In genomic region chr7:66442501-66443369, GRCm38 (mm10) we compare ENCODE assay signal across 8 mouse cellular contexts. TPM values are rescaled to one million over a fixed set of nuclear protein-coding genes. Genes with fewer than 3 reads are reported as not detected.
A peak's percentile ranks its signal among the peaks of the same experiment; 100 is the strongest.
DNase-seq lines count a peak whose midpoint lies in the region; ATAC-seq and TF ChIP-seq lines count a peak whose summit lies in the region.
"Had no signal": no experiment of that assay in that cellular context is flagged by ENCODE, and none has a peak within 500 bp of the region (broad histone marks: within the 10 kb centered on the region; RNA-seq: fewer than 3 reads in every experiment).

No protein-coding gene starts in this region.

- 62% methylated on average over 15 of the region's 15 CpGs for WGBS in hindbrain, embryonic 14.5 days
- WGBS in hindbrain, embryonic 13.5 days: 67% methylated on average over 15 of the region's 15 CpGs
- WGBS in embryonic facial prominence, embryonic 14.5 days: 39% methylated on average over 15 of the region's 15 CpGs
- WGBS in limb, embryonic 14.5 days: 32% methylated on average over 15 of the region's 15 CpGs

- H3K4me1 ChIP-seq in hindbrain, embryonic 14.5 days (replicated peaks; ENCODE audit: control insufficient read depth, insufficient read depth, low read length): 0 out of 2 replicates have a peak, but pooled peaks cover 6% of the 10 kb centered on the region
- H3K4me1 ChIP-seq in hindbrain, embryonic 13.5 days (replicated peaks): peaks cover 11% of the 10 kb centered on the region
- H3K4me1 ChIP-seq in embryonic facial prominence, embryonic 14.5 days (ENCODE audit: control insufficient read depth, insufficient read depth, low read length): peaks cover 35% of the 10 kb centered on the region
- H3K4me1 ChIP-seq in limb, embryonic 14.5 days (ENCODE audit: control insufficient read depth, insufficient read depth, low read length): peaks cover 23% of the 10 kb centered on the region

- DNase-seq in hindbrain, embryonic 14.5 days (ENCODE audit: low spot score): no peak
- peak; percentile 76 for DNase-seq in adipocyte (ENCODE audit: low spot score)
- peak; percentile 85 for DNase-seq in embryonic facial prominence, embryonic 14.5 days (ENCODE audit: low spot score)
- DNase-seq in limb, embryonic 14.5 days (ENCODE audit: low spot score): peak; percentile 61
- no peak for DNase-seq in frontal cortex, postnatal 36 days (ENCODE audit: low spot score in 2 of 2)
- no peak for DNase-seq in T-cell, adult 2 months (ENCODE audit: low spot score)

- no peaks in the 10 kb centered on the region for H3K9me3 ChIP-seq in hindbrain, embryonic 14.5 days (ENCODE audit: control insufficient read depth, low read length)
- H3K9me3 ChIP-seq in hindbrain, embryonic 13.5 days: no peaks in the 10 kb centered on the region
- H3K9me3 ChIP-seq in embryonic facial prominence, embryonic 14.5 days (ENCODE audit: control insufficient read depth, low read length): no peaks in the 10 kb centered on the region
- no peaks in the 10 kb centered on the region for H3K9me3 ChIP-seq in limb, embryonic 14.5 days (ENCODE audit: control insufficient read depth, low read length)
- H3K9me3 ChIP-seq: neural tube, embryonic 13.5 days had no signal

- H3K27me3 ChIP-seq in hindbrain, embryonic 14.5 days (ENCODE audit: control insufficient read depth, insufficient read depth, low read length): no peaks in the 10 kb centered on the region
- no peaks in the 10 kb centered on the region for H3K27me3 ChIP-seq in hindbrain, embryonic 13.5 days
- no peaks in the 10 kb centered on the region for H3K27me3 ChIP-seq in embryonic facial prominence, embryonic 14.5 days (replicated peaks; ENCODE audit: control insufficient read depth, insufficient read depth, low read length)
- no peaks in the 10 kb centered on the region for H3K27me3 ChIP-seq in limb, embryonic 14.5 days (ENCODE audit: control insufficient read depth, insufficient read depth, low read length)

- no peak overlapping the region for H3K4me3 ChIP-seq in hindbrain, embryonic 14.5 days (replicated peaks; ENCODE audit: low read length)
- H3K4me3 ChIP-seq in hindbrain, embryonic 13.5 days: no peak overlapping the region
- H3K4me3 ChIP-seq in embryonic facial prominence, embryonic 14.5 days (ENCODE audit: low read depth, low read length): no peak overlapping the region
- H3K4me3 ChIP-seq in limb, embryonic 14.5 days (replicated peaks; ENCODE audit: low read length): no peak overlapping the region
- H3K4me3 ChIP-seq: neural tube, embryonic 13.5 days had no signal

- no peak for ATAC-seq in hindbrain, embryonic 14.5 days (ENCODE audit: low FRiP score)
- no peak for ATAC-seq in hindbrain, embryonic 13.5 days (ENCODE audit: low FRiP score)
- ATAC-seq in embryonic facial prominence, embryonic 14.5 days (ENCODE audit: low read depth): peak; percentile 71
- peak; percentile 80 for ATAC-seq in limb, embryonic 14.5 days (ENCODE audit: low FRiP score, low read depth)

- no peaks in the 10 kb centered on the region for H3K36me3 ChIP-seq in hindbrain, embryonic 14.5 days (replicated peaks; ENCODE audit: control insufficient read depth, insufficient read depth)
- H3K36me3 ChIP-seq in hindbrain, embryonic 13.5 days: no peaks in the 10 kb centered on the region
- no peaks in the 10 kb centered on the region for H3K36me3 ChIP-seq in embryonic facial prominence, embryonic 14.5 days (ENCODE audit: control insufficient read depth, insufficient read depth, low read length)
- H3K36me3 ChIP-seq in limb, embryonic 14.5 days (ENCODE audit: control insufficient read depth, insufficient read depth, low read length): no peaks in the 10 kb centered on the region
- H3K36me3 ChIP-seq: neural tube, embryonic 13.5 days had no signal

- H3K9ac ChIP-seq in hindbrain, embryonic 14.5 days: no peak overlapping the region
- no peak overlapping the region for H3K9ac ChIP-seq in hindbrain, embryonic 13.5 days
- H3K9ac ChIP-seq in embryonic facial prominence, embryonic 14.5 days (ENCODE audit: low read depth, low read length): no peak overlapping the region
- H3K9ac ChIP-seq in limb, embryonic 14.5 days (ENCODE audit: low read depth, low read length, severe bottlenecking): peak overlapping the region; percentile 31; the same call in 1 of the 2 replicates
- H3K9ac ChIP-seq: neural tube, embryonic 13.5 days had no signal

- no peak overlapping the region for H3K4me2 ChIP-seq in hindbrain, embryonic 14.5 days (replicated peaks)
- H3K4me2 ChIP-seq in hindbrain, embryonic 13.5 days: no peak overlapping the region
- no peak overlapping the region for H3K4me2 ChIP-seq in embryonic facial prominence, embryonic 14.5 days (ENCODE audit: low read depth, low read length)
- no peak overlapping the region for H3K4me2 ChIP-seq in limb, embryonic 14.5 days (replicated peaks; ENCODE audit: low read depth, low read length, severe bottlenecking)
- H3K4me2 ChIP-seq: neural tube, embryonic 13.5 days had no signal

- TF ChIP-seq POLR2A in limb, embryonic 14.5 days (IDR thresholded peaks at IDR 0.05; ENCODE audit: borderline replicate concordance, extremely low read depth, insufficient read depth, insufficient read length): no peak

- H3K27ac ChIP-seq in hindbrain, embryonic 14.5 days: peak overlapping the region; percentile 43; the same call in 1 of the 2 replicates
- H3K27ac ChIP-seq in hindbrain, embryonic 13.5 days: no peak overlapping the region
- H3K27ac ChIP-seq in embryonic facial prominence, embryonic 14.5 days (replicated peaks; ENCODE audit: low read depth, low read length): peak overlapping the region; percentile 69
- H3K27ac ChIP-seq in limb, embryonic 14.5 days (replicated peaks; ENCODE audit: low read depth, low read length): peak overlapping the region; percentile 49
- H3K27ac ChIP-seq: neural tube, embryonic 13.5 days had no signal

RNA-seq across cellular contexts. Expression of gene Aldh1a3, which starts 15.4 kb away (rescaled TPM):
- polyA plus RNA-seq in hindbrain, embryonic 14.5 days (2014; fragmentation: Nextera tagmentation; extraction: Ambion mirVana): 2.3 and 2.5 TPM in 2 replicates
- 2.1 and 3.2 TPM in 2 replicates for polyA plus RNA-seq in hindbrain, embryonic 13.5 days (2015; fragmentation: Nextera tagmentation; extraction: Ambion mirVana)
- polyA plus RNA-seq in embryonic facial prominence, embryonic 14.5 days (2014; fragmentation: Nextera tagmentation; extraction: Ambion mirVana): 29.6 and 30.1 TPM in 2 replicates
- polyA plus RNA-seq in limb, embryonic 14.5 days (2012; rRNA removed): 8.1 and 8.2 TPM in 2 replicates
- 10.2 TPM in 2 replicates for polyA plus RNA-seq in limb, embryonic 14.5 days (2014; fragmentation: Nextera tagmentation; extraction: Ambion mirVana)

RNA-seq across cellular contexts. Expression of gene Lrrk1, which starts 54.6 kb away (rescaled TPM):
- 4.0 and 4.7 TPM in 2 replicates for polyA plus RNA-seq in hindbrain, embryonic 14.5 days (2014; fragmentation: Nextera tagmentation; extraction: Ambion mirVana)
- 4.6 and 5.0 TPM in 2 replicates for polyA plus RNA-seq in hindbrain, embryonic 13.5 days (2015; fragmentation: Nextera tagmentation; extraction: Ambion mirVana)
- polyA plus RNA-seq in embryonic facial prominence, embryonic 14.5 days (2014; fragmentation: Nextera tagmentation; extraction: Ambion mirVana): 11.9 and 12.5 TPM in 2 replicates
- 15.3 and 16.1 TPM in 2 replicates for polyA plus RNA-seq in limb, embryonic 14.5 days (2012; rRNA removed)
- polyA plus RNA-seq in limb, embryonic 14.5 days (2014; fragmentation: Nextera tagmentation; extraction: Ambion mirVana): 13.1 and 14.4 TPM in 2 replicates

Comparison
In these comparisons a context has a peak if more than half of its experiments do, and no peak if none do; other contexts are left out.
1. ATAC-seq: peak in embryonic facial prominence, embryonic 14.5 days (single experiment) and limb, embryonic 14.5 days (single experiment); none in hindbrain, embryonic 14.5 days (single experiment) and hindbrain, embryonic 13.5 days (single experiment).
2. DNase-seq: peak in adipocyte (single experiment), embryonic facial prominence, embryonic 14.5 days (single experiment) and limb, embryonic 14.5 days (single experiment); none in hindbrain, embryonic 14.5 days (single experiment), frontal cortex, postnatal 36 days (0 of 2) and T-cell, adult 2 months (single experiment).